Mouse (Mus musculus) small intestine, adult 2 months (tissue): ENCODE results near the gene Zfp28. TPM values are rescaled to one million over a fixed set of nuclear protein-coding genes. Genes with fewer than 3 reads are reported as not detected.

Experiments used
- H3K27ac ChIP-seq: fragments of 200-500 bp; 2 replicates; pipeline ENCODE4 v1.5.1; 2012; ENCODE audit warnings: low read depth, low read length, control low read depth, inconsistent platforms; ENCODE audit not compliant: insufficient read depth
- H3K27me3 ChIP-seq: fragments of 200-500 bp; 2 replicates; pipeline ENCODE4 v1.6.1; 2012; ENCODE audit warnings: mild to moderate bottlenecking, moderate library complexity, low read length, inconsistent platforms; ENCODE audit not compliant: control insufficient read depth, insufficient read depth
- H3K36me3 ChIP-seq: fragments of 200-500 bp; 2 replicates; pipeline ENCODE4 v1.6.1; 2012; ENCODE audit warnings: mild to moderate bottlenecking, low read length, control low read depth, inconsistent platforms; ENCODE audit not compliant: control insufficient read depth, insufficient read depth
- H3K4me1 ChIP-seq: fragments of 200-500 bp; 2 replicates; pipeline ENCODE4 v1.6.1; 2012; ENCODE audit warnings: low read length, inconsistent platforms, mixed read lengths; ENCODE audit not compliant: control insufficient read depth, insufficient read depth, insufficient read length
- H3K4me3 ChIP-seq: fragments of 200-500 bp; 2 replicates; pipeline ENCODE4 v1.5.1; 2012; ENCODE audit warnings: low read depth, mild to moderate bottlenecking, control low read depth, inconsistent platforms, low read length, moderate library complexity
- CTCF ChIP-seq: fragments of 200-500 bp; IDR thresholded peaks from 2 replicates; pipeline ENCODE4 v1.5.1; 2012; ENCODE audit warnings: low read depth, mild to moderate bottlenecking, control low read depth, inconsistent platforms, low read length, moderate library complexity, mixed read lengths; ENCODE audit not compliant: insufficient replicate concordance, insufficient read length; ENCODE audit errors: extremely low read depth
- POLR2A ChIP-seq: fragments of 200-500 bp; IDR thresholded peaks from 2 replicates; pipeline ENCODE4 v1.6.1; 2012; ENCODE audit warnings: low read depth, mild to moderate bottlenecking, control low read depth, inconsistent platforms, low read length, moderate library complexity
- WGBS: fragments of 180-500 bp; shearing (Covaris S2); methylation state at CpG from one replicate; pipeline ENCODE4 v1.1.7; 2018; 5-methylcytosine and 5-hydroxymethylcytosine counted together
- polyA plus RNA-seq: library from polyadenylated mRNA; depleted of rRNA; stranded (reverse); fragments of >200 nt; gene quantifications from 2 replicates; pipeline ENCODE4 v1.2.3, GENCODE M21; 2012; rRNA removed

The Zfp28 gene
- polyA plus RNA-seq, 1 experiment: 0.22 TPM

- TF ChIP-seq POLR2A: no peak
- TF ChIP-seq CTCF: no peak
- H3K4me1 ChIP-seq: no peaks in the 10 kb centered on the region
- no peaks in the 10 kb centered on the region for H3K27me3 ChIP-seq
- 68% methylated on average over 3 of the region's 3 CpGs for WGBS
- no peaks in the 10 kb centered on the region for H3K36me3 ChIP-seq
- H3K27ac ChIP-seq: no peak within 1 kb of the TSS
- H3K4me3 ChIP-seq: no peak within 1 kb of the TSS
Observed at GRCm38 (mm10) chr7:6438388-6438787, 55.3 kb downstream of the Zfp28 start, which contains the start of gene Olfr1344. Olfr1344 (plus strand) TSS chr7:6438688.

- Histone ChIP-seq H3K36me3 (no peaks in the 10 kb centered on the region), H3K4me3 (no peak overlapping the region), H3K4me1 (no peaks in the 10 kb centered on the region), H3K27me3 (no peaks in the 10 kb centered on the region), H3K27ac (no peak overlapping the region)
- 43% methylated on average over 2 of the region's 2 CpGs for WGBS
- no peak for TF ChIP-seq CTCF
- TF ChIP-seq POLR2A: no peak
Observed at GRCm38 (mm10) chr7:6441173-6441572, 58.1 kb downstream of the Zfp28 start.

Other genes starting within 250 kb of the Zfp28 start
- gene Zfp787, start 227.3 kb upstream of the Zfp28 start, polyA plus RNA-seq: 32.3 and 62.7 TPM in 2 replicates
- 12.7 and 33.9 TPM in 2 replicates for gene Zfp444, start 211.1 kb upstream of the Zfp28 start, polyA plus RNA-seq
- gene Galp, start 186.2 kb upstream of the Zfp28 start, polyA plus RNA-seq: not detected in 2 replicates
- not detected in 2 replicates for gene Zscan5b, start 161.0 kb upstream of the Zfp28 start, polyA plus RNA-seq
- gene Epp13, start 130.6 kb upstream of the Zfp28 start, polyA plus RNA-seq: not detected in 2 replicates
- gene Zfp667, start 96.7 kb upstream of the Zfp28 start, polyA plus RNA-seq: 0.10 TPM in 2 replicates
- gene Zfp583, start 52.0 kb upstream of the Zfp28 start, polyA plus RNA-seq: 0.25 and 0.48 TPM in 2 replicates
- gene Gm3854, start 39.5 kb upstream of the Zfp28 start, polyA plus RNA-seq: not detected in 2 replicates
- gene Zfp78, start 20.0 kb upstream of the Zfp28 start, polyA plus RNA-seq: 0.03 and 0.15 TPM in 2 replicates
- not detected in 2 replicates for gene Smim17, start 15.4 kb downstream of the Zfp28 start, polyA plus RNA-seq
- not detected in 2 replicates for gene Gm20715, start 27.0 kb downstream of the Zfp28 start, polyA plus RNA-seq
- gene Olfr1344, start 55.4 kb downstream of the Zfp28 start, polyA plus RNA-seq: not detected in 2 replicates
- gene Olfr1336, start 72.9 kb downstream of the Zfp28 start, polyA plus RNA-seq: not detected in 2 replicates
- not detected in 2 replicates for gene Olfr1346, start 83.8 kb downstream of the Zfp28 start, polyA plus RNA-seq
- not detected in 2 replicates for gene Olfr5, start 103.6 kb downstream of the Zfp28 start, polyA plus RNA-seq
- gene Olfr1347, start 116.5 kb downstream of the Zfp28 start, polyA plus RNA-seq: not detected in 2 replicates
- gene Olfr1348, start 125.5 kb downstream of the Zfp28 start, polyA plus RNA-seq: not detected in 2 replicates
- gene Olfr1349, start 139.7 kb downstream of the Zfp28 start, polyA plus RNA-seq: not detected in 2 replicates
- gene Olfr1350, start 181.5 kb downstream of the Zfp28 start, polyA plus RNA-seq: not detected in 2 replicates